Mouse (Mus musculus): ENCODE measurements around the gene Sec16a. TPM values are rescaled to one million over a fixed set of nuclear protein-coding genes. Genes with fewer than 3 reads are reported as not detected.

Gene Sec16a
- total RNA-seq, 2 experiments from 2014 or later = 38.2 to 45.5 TPM

DNA sequence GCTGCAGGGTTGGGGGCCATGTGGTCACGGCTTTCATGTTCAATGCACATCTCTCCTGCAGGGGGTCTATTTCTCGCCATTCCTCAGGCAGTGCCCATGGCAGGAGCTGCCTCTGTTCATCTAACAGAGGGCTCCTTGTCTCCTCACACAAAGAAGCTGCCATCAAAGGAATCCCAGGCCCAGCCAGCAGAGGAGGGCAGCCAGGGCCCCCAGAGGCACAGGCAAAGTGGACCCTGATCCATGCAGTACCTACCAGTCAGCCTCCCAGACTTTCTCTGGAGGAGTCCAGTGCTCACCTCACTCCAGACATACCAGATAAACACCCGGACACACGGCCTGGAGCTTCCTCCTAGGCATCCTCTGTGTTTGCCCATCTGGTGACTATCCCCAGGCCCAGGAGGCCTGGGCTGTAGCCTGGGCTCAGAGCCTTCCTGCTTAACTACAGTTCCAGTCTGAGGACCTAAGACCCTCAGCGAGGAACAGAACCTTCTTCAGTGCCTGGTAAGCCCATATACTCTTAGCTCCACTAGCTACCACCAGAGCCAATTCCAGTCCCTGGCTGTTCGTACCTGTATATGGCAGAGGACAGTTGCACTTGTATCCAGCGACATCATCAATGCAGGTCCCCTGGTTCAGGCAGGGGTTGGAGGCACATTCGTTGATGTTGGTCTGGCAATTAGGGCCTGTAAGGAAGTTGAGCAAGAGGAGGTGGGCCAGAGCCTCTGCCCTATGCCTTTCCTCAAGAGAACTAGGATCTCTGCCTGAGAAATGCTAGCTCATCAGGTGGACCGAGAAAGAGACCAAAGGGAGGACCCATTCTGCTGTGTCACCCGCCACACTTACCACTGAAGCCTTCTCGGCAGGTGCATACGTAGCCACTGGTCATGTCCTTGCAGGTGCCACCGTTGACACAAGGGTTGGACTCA, 30.8 kb upstream of the Sec16a start:
- intact Hi-C loops (cut with DNase I) = loop anchor here (2.0 kb wide), 2 partner anchors 27 to 85 kb away; no protein-coding TSS in a partner anchor
- no peak for DNase-seq

DNA sequence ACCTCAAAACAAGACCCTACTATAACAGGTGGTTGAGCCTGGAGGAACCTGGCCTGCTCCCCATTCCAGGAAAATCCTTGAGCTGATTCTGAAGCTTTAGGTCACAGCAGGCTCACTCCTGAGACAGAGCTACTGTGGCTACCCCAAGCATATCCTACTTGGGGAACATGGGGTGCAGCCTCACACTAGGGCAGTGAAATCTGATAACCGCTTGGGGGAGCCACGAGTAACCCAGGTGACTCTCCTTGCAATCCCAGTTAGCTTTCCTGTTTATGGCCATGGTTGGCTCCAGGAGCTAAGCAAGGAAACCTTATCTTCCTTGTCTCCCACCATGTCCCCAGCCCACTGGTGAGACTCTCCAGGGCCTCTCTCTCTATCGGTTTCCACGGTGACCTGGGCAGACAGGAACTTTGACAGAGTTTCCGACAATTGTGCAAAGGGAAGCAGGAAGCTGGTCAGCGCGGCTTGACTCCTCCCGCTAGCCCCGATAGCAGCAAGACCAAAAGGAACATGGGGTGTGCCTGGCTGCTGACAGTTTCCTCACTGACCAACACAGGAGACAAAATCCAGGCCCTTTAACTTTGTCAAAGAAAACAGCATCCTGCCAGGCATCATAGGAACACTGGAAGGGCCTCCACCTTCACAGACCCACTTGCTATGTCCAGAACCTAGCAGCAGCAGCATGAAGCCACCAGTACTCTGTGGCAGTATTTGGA, 29.9 kb upstream of the Sec16a start:
- DNase-seq = peak; percentile 80
- intact Hi-C loops (cut with DNase I) = loop anchor here (2.0 kb wide), 2 partner anchors 28 to 86 kb away; no protein-coding TSS in a partner anchor

DNA sequence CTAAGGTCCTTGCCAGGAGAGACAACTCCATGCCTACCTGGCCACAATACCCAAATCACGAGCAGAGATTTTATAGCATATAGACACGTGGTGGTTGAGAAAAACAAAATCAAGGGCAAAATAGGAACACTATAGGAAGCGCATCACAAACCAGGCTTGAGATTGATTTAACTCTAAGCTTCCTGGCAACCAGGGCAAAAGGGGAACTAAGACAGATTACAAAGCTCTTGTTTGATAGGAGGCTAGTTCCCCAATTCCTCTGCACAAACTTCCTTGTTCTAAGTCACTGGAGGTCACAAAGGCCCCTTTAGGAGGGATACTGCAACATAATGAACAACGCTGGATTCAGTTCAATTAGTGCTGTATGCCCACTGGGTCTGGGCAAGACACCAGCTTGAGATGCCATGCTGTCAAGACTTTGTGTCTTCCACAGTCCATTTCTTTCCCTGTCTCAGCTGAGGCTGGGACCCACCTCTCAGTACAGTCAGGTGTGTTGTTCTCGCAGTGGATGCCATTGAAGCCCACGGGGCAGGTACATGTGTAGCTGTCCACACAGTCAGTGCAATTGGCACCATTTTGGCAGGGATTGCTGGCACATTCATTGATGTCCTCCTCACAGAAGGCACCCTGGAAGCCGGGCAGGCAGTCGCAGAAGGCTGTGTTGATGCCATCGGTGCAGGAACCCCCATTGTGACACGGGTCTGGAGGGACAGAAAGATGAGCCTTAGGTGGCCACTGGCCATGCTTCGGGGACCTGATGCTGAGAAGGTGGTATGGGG, 27.5 kb upstream of the Sec16a start:
- no peak for DNase-seq
- intact Hi-C loops (cut with DNase I) = no loop called here

DNA sequence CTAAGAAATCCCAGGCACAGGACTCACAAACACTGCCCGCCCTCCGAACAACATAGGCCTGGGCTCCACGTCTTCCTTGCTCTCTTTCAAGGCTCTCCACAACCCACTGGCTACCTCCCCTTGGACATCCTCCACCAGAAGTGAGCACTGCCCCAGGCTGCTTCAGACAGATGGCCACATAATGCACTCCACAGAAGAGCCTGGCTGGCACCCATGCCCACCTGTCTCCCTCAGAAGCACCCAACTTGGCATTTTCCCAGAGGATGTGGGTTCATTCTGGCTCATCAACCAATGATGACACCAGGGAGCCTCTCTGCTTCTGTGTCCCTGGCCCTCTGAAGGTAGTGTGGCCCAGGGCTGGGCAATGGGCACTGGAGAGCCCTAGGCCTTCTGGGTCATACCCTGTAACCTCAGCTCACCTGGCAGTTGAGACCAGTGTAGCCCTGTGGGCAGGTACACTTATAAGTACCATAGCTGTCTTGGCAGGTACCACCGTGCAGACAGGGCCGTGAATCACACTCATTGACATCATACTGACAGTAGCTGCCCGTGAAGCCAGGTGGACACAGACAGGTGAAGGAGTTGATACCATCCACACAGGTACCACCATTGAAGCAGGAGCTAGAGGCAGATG, 26.8 kb upstream of the Sec16a start:
- intact Hi-C loops (cut with DNase I) = no loop called here
- DNase-seq = no peak

DNA sequence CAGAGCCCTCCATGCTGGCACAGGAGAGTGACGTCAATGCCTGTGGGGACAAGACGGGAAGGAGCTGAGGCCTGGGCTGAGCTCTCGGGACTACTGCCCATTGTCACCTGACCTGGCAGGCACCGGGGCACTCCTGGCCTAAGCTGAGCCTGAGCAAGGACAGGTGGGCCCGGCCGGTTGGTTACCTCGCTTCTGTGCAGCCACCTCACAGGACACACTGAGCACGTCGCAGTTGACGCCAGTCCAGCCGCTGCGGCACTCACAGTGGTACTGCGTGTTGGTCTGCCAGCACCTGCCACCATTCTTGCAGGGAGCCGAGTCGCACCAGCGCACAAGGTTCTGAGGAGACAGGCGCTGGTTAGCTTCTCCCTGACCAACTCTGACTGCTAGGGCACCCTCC, 26.0 kb upstream of the Sec16a start:
- no peak for DNase-seq
- intact Hi-C loops (cut with DNase I) = no loop called here

DNA sequence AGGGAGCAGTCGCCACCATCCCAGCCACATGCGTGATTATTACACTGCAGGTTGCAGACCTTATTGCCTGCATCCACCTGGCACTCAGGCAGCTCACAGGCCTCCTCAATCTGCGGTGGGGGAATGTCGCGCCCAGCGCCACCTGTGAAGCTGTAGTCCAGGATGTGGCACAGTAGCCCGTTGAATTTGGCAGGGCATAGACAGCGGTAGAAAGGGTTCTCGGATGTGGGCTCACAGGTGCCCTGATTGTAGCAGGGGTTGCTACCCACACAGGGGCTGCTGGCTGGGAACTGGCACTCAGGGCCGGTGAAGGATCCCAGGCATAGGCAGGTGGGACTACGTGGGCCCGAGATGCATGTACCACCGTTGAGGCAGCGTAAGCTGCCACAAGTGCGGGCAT, 23.4 kb upstream of the Sec16a start:
- intact Hi-C loops (cut with DNase I) = no loop called here
- DNase-seq = no peak

DNA sequence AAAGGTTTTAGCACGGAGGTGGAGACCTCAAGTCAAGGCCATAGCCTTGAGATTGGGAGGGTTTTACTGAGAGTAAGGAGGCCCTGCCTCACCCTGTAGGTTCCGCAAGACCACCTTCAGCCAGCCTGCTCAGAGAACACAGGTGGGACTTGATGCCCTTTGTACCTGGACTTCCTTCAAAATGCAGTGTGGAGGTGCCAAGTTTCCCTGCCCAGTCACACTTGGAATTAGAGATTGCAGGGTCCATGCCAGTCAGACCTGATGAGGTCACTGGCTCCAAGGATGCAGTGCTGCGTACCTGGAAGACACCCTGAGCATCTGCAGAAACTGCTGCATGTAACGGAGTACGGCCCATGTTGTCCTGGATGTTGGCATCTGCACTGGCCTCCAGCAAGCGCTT, 18.4 kb upstream of the Sec16a start:
- no peak for DNase-seq
- intact Hi-C loops (cut with DNase I) = no loop called here

DNA sequence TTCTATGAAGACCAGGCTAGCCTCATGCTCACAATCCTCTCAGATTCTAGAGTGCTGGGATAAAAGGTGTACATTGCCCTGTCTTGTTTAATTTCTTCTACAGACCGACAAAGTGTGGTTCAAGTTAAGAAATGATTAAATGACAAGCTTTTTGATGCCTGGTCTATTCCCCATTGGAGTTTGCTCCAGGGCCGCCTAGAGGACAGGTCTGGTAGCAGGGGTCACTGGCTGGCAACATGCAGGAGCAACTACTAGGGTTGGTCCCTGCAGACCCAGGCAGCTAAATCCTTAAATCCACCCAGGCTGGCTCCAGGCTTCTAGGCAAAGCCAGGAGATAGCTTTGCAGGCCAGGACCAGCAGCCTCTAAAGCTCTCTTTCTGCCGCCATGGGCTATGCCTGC, 18.0 kb upstream of the Sec16a start:
- DNase-seq = no peak
- intact Hi-C loops (cut with DNase I) = no loop called here

DNA sequence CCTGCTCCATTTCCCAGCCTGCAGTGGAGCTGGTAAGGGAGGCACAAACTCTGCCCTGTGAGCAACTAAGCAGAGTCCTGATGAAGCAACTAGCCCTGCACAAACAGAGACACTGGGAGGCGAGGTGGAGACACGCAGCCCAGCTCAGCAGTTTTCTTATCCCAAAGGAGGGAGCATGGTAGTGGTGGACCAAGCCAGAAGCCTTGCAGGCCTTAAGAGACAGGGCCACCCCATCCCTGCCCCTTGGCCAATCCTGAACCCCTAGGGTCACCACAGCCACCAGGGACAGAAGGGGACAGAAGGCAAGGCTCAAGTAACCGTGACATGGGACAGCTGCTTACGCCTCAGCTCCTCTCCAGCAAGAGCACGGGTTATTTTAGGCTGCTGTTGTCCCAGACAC, 16.7 kb upstream of the Sec16a start:
- intact Hi-C loops (cut with DNase I) = no loop called here

DNA sequence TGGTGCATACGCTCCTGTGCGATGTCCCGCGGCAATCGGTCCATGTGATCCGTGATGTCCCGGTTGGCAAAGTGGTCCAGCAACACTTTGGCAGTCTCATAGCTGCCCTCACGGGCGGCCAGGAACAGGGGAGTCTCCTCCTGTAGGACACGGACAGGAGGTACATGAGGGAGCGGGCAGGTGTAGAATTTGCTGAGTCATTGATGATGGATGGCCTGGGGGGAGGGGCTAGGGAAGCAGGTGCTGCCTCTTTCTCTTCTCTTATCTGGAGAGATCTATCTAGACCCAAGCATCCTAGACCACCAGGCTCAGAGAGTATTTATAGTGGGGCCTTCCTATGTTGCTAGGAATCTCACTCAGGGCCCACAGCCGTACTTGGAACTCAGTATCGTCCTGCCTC, 15.8 kb upstream of the Sec16a start:
- DNase-seq = no peak

More for the DNA sequence above, 16.7 kb upstream of the Sec16a start:
- no peak for DNase-seq

DNA sequence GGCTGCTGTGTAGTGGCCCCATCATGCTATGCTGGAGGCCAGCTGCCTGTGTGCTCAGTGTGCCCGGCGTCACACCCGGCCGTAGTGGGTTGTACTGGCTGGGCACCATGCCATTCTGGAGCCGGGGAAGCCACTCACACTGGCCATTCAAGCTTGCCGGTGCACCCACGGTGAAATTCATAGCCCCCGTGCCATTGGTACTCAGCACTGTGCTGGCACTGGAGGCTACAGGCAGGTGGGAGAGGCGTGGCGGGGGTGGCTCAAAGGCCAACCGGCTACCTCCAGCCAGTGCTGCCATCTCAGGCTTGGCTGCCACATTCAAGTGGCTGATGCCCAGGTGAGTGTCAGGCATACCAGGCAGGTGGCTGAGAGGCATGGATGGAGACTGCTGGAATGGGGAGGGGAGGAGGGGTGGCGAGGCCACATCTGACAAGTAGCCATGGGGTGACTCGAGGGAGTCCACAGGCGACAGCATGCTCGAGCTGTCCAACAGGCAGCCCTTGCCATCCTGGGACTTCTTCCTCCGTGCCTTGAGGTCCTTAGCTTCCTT, 15.2 kb upstream of the Sec16a start:
- no peak for DNase-seq
- intact Hi-C loops (cut with DNase I) = no loop called here

More for the DNA sequence above, 15.8 kb upstream of the Sec16a start:
- intact Hi-C loops (cut with DNase I) = no loop called here

DNA sequence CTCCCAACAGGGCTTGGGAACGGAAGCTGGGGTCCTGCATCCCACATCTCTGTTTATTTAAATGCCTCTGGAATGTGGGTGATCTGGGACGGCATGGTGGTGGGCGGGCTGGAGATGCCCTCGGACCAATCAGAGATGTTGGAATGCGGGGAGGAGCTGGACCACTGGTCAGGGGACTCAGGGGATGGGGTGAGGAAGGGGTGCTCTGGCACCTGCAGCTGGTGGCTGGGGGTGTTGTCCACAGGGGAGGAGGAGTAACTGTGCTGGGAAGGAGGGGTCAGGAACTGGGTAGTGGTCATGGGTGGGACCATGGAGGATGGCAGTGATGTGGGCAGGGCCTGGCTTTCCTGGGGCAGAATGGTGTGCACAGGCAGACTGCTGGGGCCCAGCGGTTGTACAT, 14.5 kb upstream of the Sec16a start:
- DNase-seq = no peak
- intact Hi-C loops (cut with DNase I) = no loop called here

DNA sequence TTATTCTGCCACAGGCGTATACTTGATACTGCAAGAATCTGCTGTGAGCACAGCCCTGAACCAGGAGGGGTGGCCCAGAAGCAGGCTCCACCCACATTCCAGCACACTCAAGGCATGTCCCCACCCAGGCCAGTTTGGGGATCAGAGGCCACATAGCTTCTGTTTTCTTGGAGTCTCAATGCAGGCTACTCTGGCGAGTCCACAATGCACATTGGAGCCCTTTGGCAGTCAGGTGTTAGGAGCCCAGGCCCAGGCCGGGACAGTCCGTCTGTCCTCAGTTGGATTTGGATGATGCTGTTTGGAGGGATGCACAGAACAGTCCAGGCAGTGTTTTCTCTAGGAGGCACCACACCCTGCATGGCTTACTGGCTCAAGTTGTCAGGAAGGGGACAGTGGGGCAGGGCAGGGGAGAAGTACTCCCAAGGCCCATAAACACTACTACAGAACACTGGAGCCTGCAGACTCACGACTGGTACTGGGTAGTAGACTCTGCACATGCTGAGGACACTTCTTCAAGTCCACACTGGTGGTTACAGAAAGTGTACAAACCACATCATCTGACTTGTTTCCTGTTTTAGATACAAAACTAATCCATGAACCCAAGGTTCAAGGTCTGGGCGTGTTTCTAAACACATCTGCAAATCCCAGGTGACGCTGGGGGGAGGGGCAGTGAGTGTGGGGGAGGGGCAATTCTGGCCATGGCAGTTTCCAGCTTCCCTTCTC, 13.5 kb upstream of the Sec16a start:
- DNase-seq = peak; percentile 54 to 60
- intact Hi-C loops (cut with DNase I) = no loop called here

DNA sequence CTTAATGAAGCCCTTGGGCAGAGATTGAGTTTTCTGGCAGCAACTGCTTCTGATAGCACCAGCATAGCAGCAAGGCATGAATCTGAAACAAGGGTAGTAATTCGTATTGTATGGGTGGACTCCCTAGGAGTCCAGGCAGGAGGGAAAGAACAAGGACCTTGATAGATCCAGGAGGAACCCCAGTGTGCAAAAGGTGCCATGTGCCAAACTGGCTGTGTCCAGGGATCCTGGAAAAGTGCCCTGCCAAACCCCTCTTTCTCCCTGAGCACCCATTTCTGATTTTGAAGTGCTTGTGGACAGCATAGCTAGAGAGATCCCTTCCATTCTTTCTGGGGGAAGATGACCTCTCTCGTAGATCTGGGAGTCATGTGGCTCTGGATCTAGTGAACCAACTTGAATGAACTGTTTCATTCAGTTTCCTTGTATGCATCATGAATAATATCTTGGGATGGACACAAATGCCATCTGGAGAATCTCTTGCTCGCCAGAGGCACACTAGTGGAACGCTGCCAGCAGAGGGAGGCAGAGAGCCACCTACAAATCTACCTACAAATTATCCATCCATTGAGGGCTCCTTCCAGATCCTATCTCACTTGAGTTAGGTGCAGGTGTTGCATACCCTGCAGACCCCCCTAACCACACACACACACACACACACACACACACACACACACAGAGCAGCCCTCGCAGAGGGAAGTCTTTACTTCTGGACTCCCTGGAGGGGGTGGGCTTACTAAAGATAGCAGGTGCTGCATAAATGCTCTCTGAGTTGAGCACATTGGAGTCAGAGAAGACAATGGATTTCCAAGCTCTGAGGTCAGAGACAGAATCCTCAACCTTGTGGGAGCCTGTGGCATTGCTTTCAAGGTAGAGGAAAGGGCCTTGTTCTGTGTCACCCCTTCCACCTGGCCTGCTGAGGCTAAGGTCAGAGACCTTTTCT, 4.4 kb upstream of the Sec16a start:
- intact Hi-C loops (cut with DNase I) = loop anchor here (1.0 to 5.0 kb wide), 3 partner anchors 51 to 127 kb away; no protein-coding TSS in a partner anchor

DNA sequence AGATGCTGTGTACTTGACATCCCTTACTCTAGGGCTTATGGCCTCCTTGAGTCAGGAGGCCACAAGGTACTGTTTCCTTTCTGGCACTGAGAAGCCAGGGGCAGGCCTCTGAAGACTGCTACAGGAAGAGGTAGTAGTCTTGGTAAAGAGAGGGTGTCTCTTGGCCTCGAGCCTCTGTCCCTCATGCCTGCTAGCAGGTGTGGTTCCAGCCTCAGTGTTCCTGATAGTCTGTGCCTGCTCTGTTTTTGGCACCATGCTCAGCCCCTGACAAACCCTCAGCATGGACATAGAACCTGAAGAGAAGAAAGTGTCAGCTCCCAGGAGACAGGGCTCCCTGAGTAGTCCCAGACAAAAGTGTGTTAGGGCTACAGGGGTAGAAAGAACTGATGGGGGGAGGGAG, 2.4 kb upstream of the Sec16a start:
- intact Hi-C loops (cut with DNase I) = loop anchor here (5.0 kb wide), 1 partner anchor 125 kb away; no protein-coding TSS in a partner anchor

More for the DNA sequence above, 4.4 kb upstream of the Sec16a start:
- DNase-seq = peak; percentile 73 to 83

DNA sequence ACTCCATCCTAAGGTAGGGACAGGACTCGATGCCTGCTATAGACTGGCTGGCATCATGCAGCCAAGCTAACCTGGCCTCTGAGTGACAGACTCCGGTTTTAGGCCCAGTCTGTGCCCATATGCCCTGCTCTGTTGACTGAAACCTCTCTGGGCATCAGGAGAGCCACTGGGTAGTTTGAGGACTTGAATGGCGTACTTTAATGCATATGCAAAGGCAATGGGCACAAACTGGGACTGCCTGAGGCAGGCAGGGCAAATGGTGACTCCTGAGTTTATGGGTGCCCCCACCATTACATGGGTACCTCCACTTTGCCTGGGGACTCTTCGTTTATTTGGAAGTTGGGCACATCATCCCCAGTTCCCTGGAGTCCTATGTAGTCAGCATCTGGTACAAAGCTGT, 1.7 kb upstream of the Sec16a start:
- intact Hi-C loops (cut with DNase I) = loop anchor here (5.0 kb wide), 1 partner anchor 124 kb away; no protein-coding TSS in a partner anchor
- no peak for DNase-seq

More for the DNA sequence above, 2.4 kb upstream of the Sec16a start:
- no peak for DNase-seq

DNA sequence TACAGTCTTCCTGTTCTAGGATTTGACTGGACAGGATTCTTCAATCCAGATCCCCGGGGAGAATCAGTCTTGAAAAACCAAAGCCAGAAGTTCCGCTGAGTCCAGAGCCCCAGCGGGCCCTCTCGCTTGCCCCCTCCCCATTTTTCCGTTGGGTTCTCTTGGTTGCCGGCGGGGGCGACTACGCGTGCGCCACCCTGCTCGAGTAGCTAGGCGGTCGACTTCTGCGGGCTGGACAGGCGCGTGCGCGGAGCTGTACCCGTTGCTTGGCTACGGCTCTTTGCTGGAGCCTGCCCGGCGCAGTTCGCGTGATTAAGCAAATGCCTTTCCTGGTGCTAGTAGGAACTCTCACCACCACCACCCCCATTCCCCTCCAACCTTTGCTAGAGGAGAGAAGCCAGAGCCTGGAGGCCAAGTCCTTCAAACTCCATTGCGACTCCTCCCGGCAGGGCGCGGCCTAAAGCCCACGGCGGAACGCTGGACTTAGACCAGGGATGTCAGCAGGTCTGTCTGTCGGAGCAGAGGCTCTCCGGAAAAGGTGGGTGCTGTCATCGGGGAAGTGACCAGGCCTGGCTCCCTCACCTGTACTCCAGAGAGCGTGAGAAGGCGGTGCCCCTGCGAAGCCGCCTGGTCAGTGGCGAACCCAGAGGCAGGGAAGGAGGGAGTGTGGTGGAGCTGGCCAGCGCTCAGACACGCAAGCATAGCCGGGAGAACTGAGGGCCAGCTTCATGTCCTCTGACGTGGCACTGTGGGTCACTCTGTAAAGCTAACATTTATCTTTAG, 840 bp upstream of the Sec16a start:
- intact Hi-C loops (cut with DNase I) = loop anchor here (5.0 kb wide), 1 partner anchor 124 kb away; no protein-coding TSS in a partner anchor

More for the DNA sequence above, 840 bp upstream of the Sec16a start:
- peak; percentile 96 for DNase-seq
